Mouse (Mus musculus) G1E (cell line): Measurements from ENCODE around the gene Wars2.

Source experiments
- CTCF ChIP-seq: IDR thresholded peaks from 2 replicates; pipeline ENCODE4 v1.5.1; 2012; ENCODE audit warnings: low read depth, low read length, inconsistent platforms, mixed read lengths
- GATA1 ChIP-seq: IDR thresholded peaks from 2 replicates; pipeline ENCODE4 v1.6.1; 2012; ENCODE audit warnings: borderline replicate concordance, low read length, inconsistent platforms, mixed read lengths
- POLR2AphosphoS5 ChIP-seq: IDR thresholded peaks from 2 replicates; pipeline ENCODE4 v1.6.1; 2012; ENCODE audit warnings: low read depth, low read length, inconsistent platforms; ENCODE audit not compliant: insufficient replicate concordance

DNA sequence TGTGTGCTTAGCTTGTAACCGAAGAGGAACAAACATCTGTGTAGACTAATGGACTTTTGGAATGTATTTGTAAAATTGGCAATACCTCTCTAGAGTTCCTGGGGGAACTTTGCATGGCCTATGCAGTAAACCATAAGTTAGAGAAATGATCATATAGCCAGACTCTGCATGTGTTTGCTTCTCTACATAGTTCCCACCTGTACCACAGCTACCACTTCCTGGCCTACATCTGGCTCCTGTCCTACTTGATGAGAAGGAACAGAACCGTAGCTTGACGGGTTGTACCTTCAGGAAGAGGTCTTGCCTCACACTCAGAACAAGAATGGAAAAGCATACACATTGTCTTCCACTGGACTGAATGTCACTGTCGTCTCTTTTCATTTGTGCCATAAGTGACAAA, 52.7 kb downstream of the Wars2 start:
- TF ChIP-seq CTCF (no peak), GATA1 (no peak), POLR2AphosphoS5 (no peak)
